Mouse (Mus musculus): ENCODE measurements around the gene Adprm. TPM values are rescaled to one million over a fixed set of nuclear protein-coding genes. Genes with fewer than 3 reads are reported as not detected.
"Not testable (repeated sequence)": the region's sequence is repeated elsewhere in the genome, so short reads cannot be mapped to it uniquely, and the experiment has no call there.

Gene Adprm
- total RNA-seq, 1 experiment, result 27.3 TPM

DNA sequence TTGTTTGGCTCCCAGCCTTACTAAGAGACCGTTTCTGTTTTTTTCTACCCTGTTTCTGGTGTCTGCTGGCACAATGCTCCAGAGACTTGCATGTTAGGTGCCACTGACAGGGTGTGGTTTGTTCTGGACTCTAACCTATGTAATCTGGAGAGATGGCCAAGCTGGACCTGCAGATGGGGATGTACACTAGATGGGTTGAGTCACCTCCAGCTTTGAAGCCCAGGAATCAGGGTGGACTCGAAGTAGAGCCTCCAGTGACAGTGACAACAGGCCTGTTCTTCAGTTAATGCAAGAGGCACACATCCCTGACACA, 20.8 kb downstream of the Adprm start:
- TF ChIP-seq HCFC1 (IDR thresholded peaks at IDR 0.05; ENCODE audit: borderline replicate concordance, insufficient read depth, low read length) (no peak), ZC3H11A (IDR thresholded peaks at IDR 0.05; ENCODE audit: borderline replicate concordance, low read depth, low read length) (no peak), CHD2 (IDR thresholded peaks at IDR 0.05; ENCODE audit: low read depth, low read length) (no peak), ZNF384 (IDR thresholded peaks at IDR 0.05; ENCODE audit: low read depth, low read length) (no peak), MAFK (IDR thresholded peaks at IDR 0.05; ENCODE audit: insufficient read depth, low read depth, low read length) (no peak)
- Histone ChIP-seq H3K27ac (ENCODE audit: insufficient read depth, low read depth, low read length, poor library complexity, severe bottlenecking) (no peak overlapping the region), H3K9ac (ENCODE audit: insufficient read depth, low read depth, low read length, poor library complexity, severe bottlenecking) (no peak overlapping the region), H3K36me3 (ENCODE audit: control insufficient read depth, insufficient read depth, low read length, poor library complexity, severe bottlenecking) (no peaks in the 10 kb centered on the region), H3K4me1 (ENCODE audit: control insufficient read depth in 2 of 2, insufficient read depth in 2 of 2, low read length in 2 of 2, poor library complexity in 1 of 2) (peaks cover 0 to 2% of the 10 kb centered on the region in 2 experiments; a peak in 1 of 4 replicates), H3K9me3 (ENCODE audit: control insufficient read depth, insufficient read depth, low read depth, low read length) (no peaks in the 10 kb centered on the region), H3K4me3 (ENCODE audit: insufficient read depth in 1 of 2, low read depth in 1 of 2, low read length in 2 of 2, poor library complexity in 1 of 2, severe bottlenecking in 1 of 2) (no peak overlapping the region)
- in situ Hi-C loops (cut with MboI; ENCODE audit: low sequenced_read_pairs in 2 of 2, unreplicated experiment in 2 of 2), result loop anchor here in 1 of 2 experiments (25.0 kb wide), 1 partner anchor 1219 kb away; the partner anchor contains the start of gene Zkscan6
- no peak for DNase-seq (ENCODE audit: low read depth, low spot score)

DNA sequence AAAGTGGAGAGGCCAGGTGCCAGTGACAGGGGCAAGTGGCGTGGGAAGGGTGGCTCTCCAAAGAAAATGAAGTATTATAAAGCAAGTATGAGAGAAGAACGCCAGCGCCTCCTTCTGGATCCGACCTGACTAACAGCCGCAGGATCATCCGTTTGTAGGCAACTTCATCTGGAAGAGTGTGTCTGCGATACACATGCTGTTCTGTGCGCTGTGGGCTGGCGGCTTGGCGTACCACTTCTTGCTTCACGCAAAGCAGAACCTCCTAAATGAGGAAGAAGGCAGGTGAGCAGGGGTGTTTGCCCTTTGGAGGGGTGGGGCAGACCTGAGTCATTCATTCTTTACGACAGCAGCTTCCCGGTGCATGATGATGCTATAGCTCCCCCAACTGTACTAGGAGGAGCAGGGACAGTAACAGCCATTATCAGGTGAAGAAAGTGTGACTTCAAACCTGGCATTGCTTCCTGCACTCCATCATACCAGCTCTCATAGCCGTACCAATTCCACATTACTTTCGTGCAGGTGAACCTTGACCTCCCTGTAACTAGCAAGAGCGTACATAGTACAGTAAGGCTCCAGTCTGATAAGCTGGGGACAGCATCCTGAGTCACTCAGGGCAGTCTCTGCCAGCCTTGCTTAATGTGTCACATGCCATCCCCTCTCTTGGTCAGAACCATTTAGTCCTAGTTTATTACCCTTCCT, 21.3 kb downstream of the Adprm start:
- TF ChIP-seq MAFK (IDR thresholded peaks at IDR 0.05; ENCODE audit: insufficient read depth, low read depth, low read length), result no peak
- no peak for TF ChIP-seq HCFC1 (IDR thresholded peaks at IDR 0.05; ENCODE audit: borderline replicate concordance, insufficient read depth, low read length)
- no peak for TF ChIP-seq ZNF384 (IDR thresholded peaks at IDR 0.05; ENCODE audit: low read depth, low read length)
- no peak for TF ChIP-seq CHD2 (IDR thresholded peaks at IDR 0.05; ENCODE audit: low read depth, low read length)
- peak; percentile 4; the same call in 1 of the 2 replicates for TF ChIP-seq ZC3H11A (IDR thresholded peaks at IDR 0.05; ENCODE audit: borderline replicate concordance, low read depth, low read length)
- no peaks in the 10 kb centered on the region for H3K9me3 ChIP-seq (ENCODE audit: control insufficient read depth, insufficient read depth, low read depth, low read length)
- in situ Hi-C loops (cut with MboI; ENCODE audit: low sequenced_read_pairs in 2 of 2, unreplicated experiment in 2 of 2), result loop anchor here in 1 of 2 experiments (25.0 kb wide), 1 partner anchor 1219 kb away; the partner anchor contains the start of gene Zkscan6
- H3K27ac ChIP-seq (ENCODE audit: insufficient read depth, low read depth, low read length, poor library complexity, severe bottlenecking), result no peak overlapping the region
- DNase-seq (ENCODE audit: low read depth, low spot score), result no peak
- peak overlapping the region in 1 of 2 experiments; percentile 53; a peak in 2 of 4 replicates for H3K4me3 ChIP-seq (ENCODE audit: insufficient read depth in 1 of 2, low read depth in 1 of 2, low read length in 2 of 2, poor library complexity in 1 of 2, severe bottlenecking in 1 of 2)
- H3K36me3 ChIP-seq (ENCODE audit: control insufficient read depth, insufficient read depth, low read length, poor library complexity, severe bottlenecking), result no peaks in the 10 kb centered on the region
- no peak overlapping the region for H3K9ac ChIP-seq (ENCODE audit: insufficient read depth, low read depth, low read length, poor library complexity, severe bottlenecking)
- peaks cover 0 to 2% of the 10 kb centered on the region in 2 experiments; a peak in 1 of 4 replicates for H3K4me1 ChIP-seq (ENCODE audit: control insufficient read depth in 2 of 2, insufficient read depth in 2 of 2, low read length in 2 of 2, poor library complexity in 1 of 2)

DNA sequence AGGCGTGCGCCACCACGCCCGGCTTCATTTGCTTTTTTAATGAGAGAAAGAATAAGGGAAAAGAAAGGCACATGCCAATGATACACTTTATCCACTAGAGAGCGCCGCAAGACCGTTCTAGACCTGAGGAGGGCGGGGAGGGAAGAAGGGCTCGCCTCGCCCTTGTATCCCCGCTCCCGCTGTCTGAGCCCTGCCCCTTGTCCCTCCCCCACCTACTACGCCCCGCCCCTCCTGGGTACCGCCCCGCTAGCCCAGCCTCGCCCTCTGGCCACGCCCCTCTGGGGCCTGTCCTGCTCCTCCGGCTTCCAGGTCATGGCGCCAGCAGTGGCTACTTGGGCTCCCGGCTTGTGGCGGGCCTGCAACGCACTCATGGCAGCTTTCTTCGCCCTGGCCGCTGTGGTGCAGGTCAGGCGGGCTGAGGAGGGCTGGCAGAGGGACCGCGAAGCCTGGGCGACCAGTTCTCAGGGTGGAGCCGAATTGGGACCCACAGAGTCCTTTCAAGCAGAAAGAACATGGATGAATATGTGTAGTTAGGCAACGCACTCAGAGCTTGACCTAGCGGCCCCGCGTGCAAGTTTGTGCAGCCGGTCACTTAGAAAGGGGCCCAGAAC, 27.4 kb downstream of the Adprm start, which contains the start of gene Tmem220:
Tmem220 (plus strand) TSS at position 288 of the 611 bp plus-strand sequence.
- Histone ChIP-seq H3K9ac (ENCODE audit: insufficient read depth, low read depth, low read length, poor library complexity, severe bottlenecking) (peak within 1 kb of the TSS; percentile 88), H3K4me1 (ENCODE audit: control insufficient read depth in 2 of 2, insufficient read depth in 2 of 2, low read length in 2 of 2, poor library complexity in 1 of 2) (peaks cover 2 to 6% of the 10 kb centered on the region in 2 experiments; a peak in 3 of 4 replicates), H3K36me3 (ENCODE audit: control insufficient read depth, insufficient read depth, low read length, poor library complexity, severe bottlenecking) (no peaks in the 10 kb centered on the region), H3K4me3 (ENCODE audit: insufficient read depth in 1 of 2, low read depth in 1 of 2, low read length in 2 of 2, poor library complexity in 1 of 2, severe bottlenecking in 1 of 2) (peak within 1 kb of the TSS; percentile 77 to 83), H3K9me3 (ENCODE audit: control insufficient read depth, insufficient read depth, low read depth, low read length) (no peaks in the 10 kb centered on the region), H3K27ac (ENCODE audit: insufficient read depth, low read depth, low read length, poor library complexity, severe bottlenecking) (peak within 1 kb of the TSS; percentile 66; the same call in 1 of the 2 replicates)
- in situ Hi-C loops (cut with MboI; ENCODE audit: low sequenced_read_pairs in 2 of 2, unreplicated experiment in 2 of 2), result loop anchor here in 1 of 2 experiments (5.0 to 25.0 kb wide), 2 partner anchors 57 to 1213 kb away; partner anchors contain the start of gene Zkscan6
- DNase-seq (ENCODE audit: low read depth, low spot score), result peak; percentile 97
- TF ChIP-seq ZNF384 (IDR thresholded peaks at IDR 0.05; ENCODE audit: low read depth, low read length) (no peak), CHD2 (IDR thresholded peaks at IDR 0.05; ENCODE audit: low read depth, low read length) (no peak), ZC3H11A (IDR thresholded peaks at IDR 0.05; ENCODE audit: borderline replicate concordance, low read depth, low read length) (peak; percentile 83), HCFC1 (IDR thresholded peaks at IDR 0.05; ENCODE audit: borderline replicate concordance, insufficient read depth, low read length) (no peak), MAFK (IDR thresholded peaks at IDR 0.05; ENCODE audit: insufficient read depth, low read depth, low read length) (no peak)

DNA sequence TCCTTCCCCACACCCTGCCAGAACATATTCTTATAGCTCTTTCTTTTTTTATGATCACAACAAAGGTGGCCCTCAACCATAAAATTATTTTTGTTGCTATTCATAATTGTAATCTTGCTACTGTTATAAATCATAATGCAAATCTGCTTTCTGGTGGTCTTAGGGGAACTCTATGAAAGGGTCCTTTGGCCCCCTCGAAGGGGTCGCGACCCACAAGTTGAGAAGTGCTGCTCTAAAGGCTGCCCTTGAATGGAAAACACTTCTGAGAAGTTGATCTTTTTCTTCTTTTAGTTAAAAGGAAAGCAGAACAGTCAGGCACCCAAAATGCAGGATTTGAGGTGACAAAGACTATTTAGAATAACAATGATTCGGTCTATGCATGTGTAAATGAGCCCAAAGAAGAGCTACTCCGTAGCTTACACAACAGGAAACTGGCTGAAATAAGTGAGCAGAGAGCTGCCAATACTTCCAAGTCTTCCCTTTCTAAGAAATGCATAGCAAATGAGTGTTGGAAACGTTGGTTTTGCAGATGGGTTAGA, 28.5 kb downstream of the Adprm start:
- DNase-seq (ENCODE audit: low read depth, low spot score), result no peak

DNA sequence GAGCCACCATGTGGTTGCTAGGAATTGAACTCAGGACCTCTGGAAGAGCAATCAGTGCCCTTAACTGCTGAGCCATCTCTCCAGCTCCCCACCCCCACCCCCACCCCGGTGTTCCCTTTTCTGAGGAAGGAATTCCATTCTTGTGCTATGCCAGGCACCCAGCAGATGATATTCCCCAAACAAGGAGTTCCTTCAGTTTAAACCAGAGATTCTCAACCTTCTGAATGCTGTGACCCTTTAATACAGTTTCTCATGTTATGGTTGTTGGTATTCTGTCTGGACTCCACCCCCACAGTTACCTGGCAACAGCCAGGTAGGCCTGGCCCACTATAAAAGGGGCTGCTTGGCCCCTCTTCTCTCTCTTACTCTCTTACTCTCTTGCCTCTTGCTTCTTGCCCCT, 29.2 kb downstream of the Adprm start:
- H3K4me3 ChIP-seq (ENCODE audit: insufficient read depth in 1 of 2, low read depth in 1 of 2, low read length in 2 of 2, poor library complexity in 1 of 2, severe bottlenecking in 1 of 2); H3K9me3 ChIP-seq (ENCODE audit: control insufficient read depth, insufficient read depth, low read depth, low read length); H3K9ac ChIP-seq (ENCODE audit: insufficient read depth, low read depth, low read length, poor library complexity, severe bottlenecking); H3K36me3 ChIP-seq (ENCODE audit: control insufficient read depth, insufficient read depth, low read length, poor library complexity, severe bottlenecking); in situ Hi-C loops (cut with MboI; ENCODE audit: low sequenced_read_pairs in 2 of 2, unreplicated experiment in 2 of 2); DNase-seq (ENCODE audit: low read depth, low spot score): not testable (repeated sequence)
- peaks cover 6 to 11% of the 10 kb centered on the region in 2 experiments for H3K4me1 ChIP-seq (ENCODE audit: control insufficient read depth in 2 of 2, insufficient read depth in 2 of 2, low read length in 2 of 2, poor library complexity in 1 of 2)
- peak overlapping the region; percentile 93 for H3K27ac ChIP-seq (ENCODE audit: insufficient read depth, low read depth, low read length, poor library complexity, severe bottlenecking)

More for the DNA sequence above, 28.5 kb downstream of the Adprm start:
- Histone ChIP-seq H3K4me3 (ENCODE audit: insufficient read depth in 1 of 2, low read depth in 1 of 2, low read length in 2 of 2, poor library complexity in 1 of 2, severe bottlenecking in 1 of 2) (no peak overlapping the region; a peak in 1 of 4 replicates), H3K9me3 (ENCODE audit: control insufficient read depth, insufficient read depth, low read depth, low read length) (no peaks in the 10 kb centered on the region), H3K4me1 (ENCODE audit: control insufficient read depth in 2 of 2, insufficient read depth in 2 of 2, low read length in 2 of 2, poor library complexity in 1 of 2) (peaks cover 6 to 9% of the 10 kb centered on the region in 2 experiments), H3K27ac (ENCODE audit: insufficient read depth, low read depth, low read length, poor library complexity, severe bottlenecking) (peak overlapping the region; percentile 93), H3K9ac (ENCODE audit: insufficient read depth, low read depth, low read length, poor library complexity, severe bottlenecking) (no peak overlapping the region), H3K36me3 (ENCODE audit: control insufficient read depth, insufficient read depth, low read length, poor library complexity, severe bottlenecking) (no peaks in the 10 kb centered on the region)
- peak; percentile 97 for TF ChIP-seq CHD2 (IDR thresholded peaks at IDR 0.05; ENCODE audit: low read depth, low read length)
- TF ChIP-seq ZC3H11A (IDR thresholded peaks at IDR 0.05; ENCODE audit: borderline replicate concordance, low read depth, low read length), result no peak
- in situ Hi-C loops (cut with MboI; ENCODE audit: low sequenced_read_pairs in 2 of 2, unreplicated experiment in 2 of 2), result no loop called here
